Mouse (Mus musculus) embryo, embryonic 9.5 days (tissue): Measurements from ENCODE around the gene Top2a.

Experiments
- DNase-seq: peaks from one replicate; pipeline ENCODE4 v3.0.0-alpha.2; 2017; ENCODE audit errors: extremely low spot score

Gene Top2a

GRCm38 (mm10) chr11:98964616-98965415 is 59.2 kb downstream of the Top2a start:
- DNase-seq = peak; percentile 38

DNA sequence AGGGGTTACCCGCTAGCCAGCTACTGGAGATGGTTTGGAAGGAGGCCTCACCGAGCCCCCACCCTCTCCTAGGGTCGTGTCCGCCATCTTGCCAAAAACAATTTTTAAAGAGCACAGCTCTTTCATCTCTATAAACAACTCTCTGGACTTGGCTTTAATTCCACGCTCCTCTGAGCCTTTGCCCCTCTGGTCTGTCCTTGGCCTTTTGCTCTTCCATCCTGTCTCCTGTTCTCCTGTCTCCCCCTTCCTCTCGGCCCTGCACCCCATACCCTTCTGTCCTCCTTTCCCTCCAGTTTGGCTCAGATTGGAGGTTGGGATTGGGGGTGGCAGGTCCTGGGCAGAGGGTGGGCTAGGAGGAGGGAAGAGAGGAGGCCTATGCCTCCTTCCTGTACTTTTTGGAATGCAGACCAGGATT is 59.8 kb downstream of the Top2a start:
- DNase-seq = no peak

DNA sequence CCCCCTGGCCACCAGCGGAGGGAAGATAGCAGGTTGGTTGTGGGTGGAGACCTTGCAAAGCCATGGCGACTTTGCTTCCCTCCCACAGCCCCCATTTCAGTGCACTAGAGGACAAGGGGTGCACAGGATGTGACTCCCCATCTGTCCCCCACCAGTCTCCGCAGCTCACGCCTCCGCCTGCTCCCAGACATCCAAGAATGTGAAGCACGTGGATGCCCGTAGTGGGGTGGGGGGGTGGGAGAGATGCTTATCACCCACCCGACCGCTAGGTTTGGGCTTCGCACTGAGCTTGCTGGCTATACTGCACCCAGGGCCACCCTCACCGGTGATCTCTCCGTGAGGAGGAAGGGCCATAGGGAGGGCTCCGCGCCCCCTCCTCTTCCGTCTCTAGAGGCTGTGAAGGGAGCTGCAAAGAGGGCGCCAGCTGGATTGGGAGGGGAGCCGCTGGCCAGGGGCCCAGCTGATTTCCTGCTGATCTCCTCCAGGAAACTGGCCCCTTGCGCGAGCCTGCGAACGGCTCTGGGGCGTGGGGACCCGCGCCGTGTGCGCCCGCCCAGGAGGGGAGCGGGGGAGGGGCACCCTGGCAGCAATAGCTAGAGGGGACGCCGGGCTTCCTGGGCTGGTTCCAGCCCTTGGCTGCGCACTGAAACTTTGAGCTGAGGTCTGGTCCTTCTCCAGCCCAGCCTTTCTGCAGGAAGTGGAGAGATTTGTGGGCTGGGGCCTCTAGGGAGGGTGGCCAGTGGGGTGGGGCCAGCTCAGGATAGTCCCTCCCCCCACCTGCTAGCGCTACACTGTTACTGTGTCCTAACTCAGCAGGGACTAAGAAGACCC is 60.6 kb downstream of the Top2a start:
- peak; percentile 76 for DNase-seq

DNA sequence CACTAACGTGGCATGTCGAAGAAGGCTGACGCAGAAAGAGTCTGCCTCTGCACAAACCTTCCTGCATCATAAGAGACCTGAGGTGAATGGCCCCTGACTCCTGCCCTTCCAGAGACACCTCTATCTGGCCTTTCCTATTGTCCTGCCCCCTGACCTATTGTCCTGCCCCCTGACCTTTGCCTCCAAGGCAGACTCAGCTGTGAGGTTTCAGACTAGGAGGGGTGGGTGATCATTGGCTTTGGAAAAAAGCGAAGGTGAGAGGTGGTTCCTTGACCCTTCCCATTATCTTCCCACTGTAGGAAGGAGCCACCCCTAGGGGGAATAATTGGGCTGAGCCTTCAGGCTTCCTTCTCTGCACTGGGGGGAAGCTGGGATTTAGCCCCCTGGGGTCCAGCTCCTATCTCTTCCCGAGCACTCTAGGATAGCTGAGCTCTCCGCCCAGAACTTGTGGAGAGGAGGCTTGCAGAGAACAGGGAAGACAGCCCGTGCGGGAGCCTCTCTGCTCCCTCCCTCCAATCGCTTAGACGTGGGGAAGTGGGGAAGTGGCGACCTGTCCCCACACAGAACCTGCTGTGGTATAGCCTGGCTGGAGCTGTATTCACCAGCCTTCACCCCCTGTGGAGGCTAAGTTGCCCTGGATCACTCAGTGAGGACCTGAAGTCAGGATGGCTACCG is 61.4 kb downstream of the Top2a start:
- no peak for DNase-seq

- no peak for DNase-seq
Measured at GRCm38 (mm10) chr11:98961766-98962165, 62.2 kb downstream of the Top2a start.

- no peak for DNase-seq
Measured at GRCm38 (mm10) chr11:98961051-98961592, 62.9 kb downstream of the Top2a start.

DNA sequence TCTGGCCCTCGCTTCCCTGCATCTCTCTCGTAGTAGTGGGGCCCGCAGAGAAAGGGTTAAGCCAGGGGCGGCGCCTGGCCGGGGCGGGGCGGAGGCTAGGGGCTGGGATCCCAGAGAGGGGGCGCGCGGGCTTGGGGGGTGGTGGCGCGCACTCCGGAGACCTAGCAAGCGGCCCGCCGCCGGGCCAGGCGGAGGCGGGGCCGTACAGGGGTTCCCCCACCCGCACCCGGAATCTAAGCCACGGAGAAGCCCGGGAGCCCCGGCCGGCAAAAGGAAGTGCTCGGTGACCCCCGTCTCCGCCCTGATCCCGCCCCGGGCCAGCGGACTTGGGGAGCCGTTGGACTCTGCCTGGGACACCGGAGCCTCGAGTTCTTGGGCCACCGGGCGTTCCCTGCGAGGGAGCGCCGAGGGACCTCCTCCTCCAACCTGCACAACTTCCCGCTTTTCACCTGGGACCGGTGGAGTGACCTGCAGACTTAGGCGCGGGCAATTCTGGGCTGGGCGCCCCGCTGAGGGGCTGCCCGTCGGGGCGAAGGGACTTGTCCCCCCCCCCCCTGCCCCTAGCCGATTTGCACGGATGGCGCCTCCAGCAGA is 63.6 kb downstream of the Top2a start:
- DNase-seq = peak; percentile 90

DNA sequence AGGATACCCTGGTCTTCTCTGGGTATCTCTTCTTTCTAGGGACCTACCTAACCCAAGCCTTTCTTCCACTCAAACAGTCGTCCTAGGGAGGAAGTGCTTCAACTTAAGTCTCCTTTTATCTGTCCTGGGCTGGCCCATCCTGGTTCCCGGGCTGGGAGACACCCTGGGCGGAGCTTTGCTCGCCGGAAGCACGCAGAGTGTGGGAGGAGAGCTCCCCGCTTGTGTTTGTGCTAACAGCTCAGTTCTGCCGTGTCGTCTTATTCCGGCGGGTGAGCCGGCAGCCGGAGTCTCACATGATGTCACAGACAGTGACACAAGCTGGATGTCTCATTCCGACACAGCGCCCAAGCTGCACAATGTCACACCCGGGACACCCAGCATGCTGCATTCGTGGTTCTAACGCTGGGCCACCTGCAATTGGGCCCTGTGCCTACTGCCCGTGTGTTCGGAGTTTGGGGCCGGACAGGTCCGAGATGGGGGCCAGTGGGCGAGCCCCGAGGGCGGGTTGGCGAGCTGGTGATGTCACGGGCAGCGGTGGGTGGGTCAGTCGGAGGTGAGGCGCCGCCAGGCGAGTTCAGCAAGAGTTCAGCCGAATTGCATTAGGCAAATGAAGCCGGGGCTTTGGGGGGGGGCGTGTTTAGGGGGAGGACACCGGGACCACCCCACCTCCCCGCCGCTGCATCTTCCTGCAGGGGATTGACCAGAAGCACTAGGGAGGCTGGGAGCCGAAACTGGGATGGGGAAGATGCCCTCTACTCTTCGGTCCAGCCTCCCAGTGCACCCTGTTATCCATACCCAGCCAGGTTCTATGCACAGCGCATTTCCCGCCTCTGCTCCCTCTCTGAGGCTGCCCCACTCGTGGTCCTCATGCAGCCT is 64.3 kb downstream of the Top2a start:
- peak; percentile 82 for DNase-seq

DNA sequence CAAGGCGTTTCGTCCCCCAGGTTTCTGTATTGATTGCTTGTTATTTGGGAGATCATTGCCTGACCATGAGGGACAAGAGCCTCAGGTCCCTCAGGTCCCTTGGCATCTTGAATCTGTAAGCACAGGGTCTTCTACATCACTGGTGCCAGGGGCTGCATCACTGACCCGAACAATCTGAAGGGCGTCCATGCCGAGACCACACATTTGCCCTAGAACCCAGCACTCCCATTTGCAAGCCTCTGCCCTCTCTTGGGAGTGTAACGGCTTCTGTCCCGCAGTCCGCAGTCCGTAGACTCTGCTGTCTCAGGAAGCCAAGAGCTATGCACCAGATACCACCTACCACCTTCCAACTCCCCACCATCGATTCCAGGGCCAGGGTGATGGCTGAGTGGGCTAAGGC is 67.6 kb downstream of the Top2a start:
- no peak for DNase-seq

GRCm38 (mm10) chr11:98955707-98956235 is 68.2 kb downstream of the Top2a start:
- DNase-seq = no peak

- DNase-seq = no peak
Measured at GRCm38 (mm10) chr11:98954801-98955706, 68.9 kb downstream of the Top2a start.

- peak; percentile 87 for DNase-seq
Measured at GRCm38 (mm10) chr11:98954373-98954772, 69.6 kb downstream of the Top2a start.

GRCm38 (mm10) chr11:98953835-98954320 is 70.1 kb downstream of the Top2a start:
- no peak for DNase-seq

GRCm38 (mm10) chr11:98953361-98953760 is 70.6 kb downstream of the Top2a start:
- no peak for DNase-seq

DNA sequence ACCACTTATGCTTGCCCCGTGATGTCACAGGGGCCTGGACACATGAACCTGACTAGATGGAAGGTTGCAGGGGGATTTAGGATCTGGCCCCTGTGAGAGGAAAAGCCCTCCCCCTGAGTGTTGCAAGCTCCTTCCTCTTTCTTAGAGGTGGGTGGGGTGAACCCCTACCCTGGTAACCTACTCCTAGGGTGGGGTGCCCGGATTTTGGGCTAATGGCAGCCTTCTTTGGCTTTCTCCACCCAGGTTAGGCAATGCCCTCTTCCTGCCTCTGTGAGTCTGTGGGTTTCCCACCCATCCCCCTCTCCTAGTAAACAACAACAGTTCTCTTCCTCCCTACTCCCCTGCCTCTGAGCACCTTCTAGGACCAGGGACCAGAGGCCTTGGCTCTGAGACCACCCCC is 71.3 kb downstream of the Top2a start:
- no peak for DNase-seq

DNA sequence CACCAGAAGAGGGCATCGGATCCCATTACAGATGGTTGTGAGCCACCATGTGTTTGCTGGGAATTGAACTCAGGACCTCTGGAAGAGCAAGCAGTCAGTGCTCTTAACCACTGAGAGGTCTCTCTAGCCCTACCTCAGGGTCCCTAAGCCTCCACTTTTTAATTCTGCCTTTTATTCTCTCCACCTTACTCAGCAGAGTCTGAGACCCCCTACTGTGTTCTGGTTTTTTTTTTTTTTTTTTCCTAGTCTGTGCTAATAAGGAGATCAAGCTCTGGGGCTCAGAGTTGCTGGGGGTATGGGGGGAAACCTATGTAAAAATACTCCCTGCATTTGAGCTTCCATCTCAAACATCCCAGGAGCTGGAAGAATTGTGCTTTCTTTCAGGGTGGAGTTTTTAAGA is 71.9 kb downstream of the Top2a start:
- no peak for DNase-seq

GRCm38 (mm10) chr11:98951026-98951906 is 72.7 kb downstream of the Top2a start:
- no peak for DNase-seq

DNA sequence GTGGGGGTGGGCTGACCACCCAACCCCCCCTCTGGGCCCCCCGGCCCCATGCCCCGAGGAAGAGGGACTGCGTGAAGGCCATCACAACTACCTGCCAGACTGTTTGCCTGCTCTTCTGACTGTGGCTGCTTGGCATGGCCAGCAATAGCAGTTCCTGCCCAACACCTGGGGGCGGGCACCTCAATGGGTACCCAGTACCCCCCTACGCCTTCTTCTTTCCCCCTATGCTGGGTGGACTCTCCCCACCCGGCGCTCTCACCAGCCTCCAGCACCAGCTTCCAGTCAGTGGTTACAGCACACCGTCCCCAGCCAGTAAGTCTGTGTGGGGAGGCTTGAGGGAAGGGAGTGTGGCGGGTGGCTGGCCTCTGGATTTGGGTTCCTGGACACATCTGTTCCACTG is 73.5 kb downstream of the Top2a start:
- no peak for DNase-seq
